Mouse (Mus musculus) thymus, postnatal 0 days (tissue): Measurements from ENCODE around the gene Ehd4. TPM values are rescaled to one million over a fixed set of nuclear protein-coding genes. Genes with fewer than 3 reads are reported as not detected.

Source experiments
- DNase-seq: peaks from one replicate; pipeline ENCODE4 v3.0.0-alpha.2; 2015; ENCODE audit warnings: low spot score
- polyA plus RNA-seq: library from polyadenylated mRNA; unstranded; fragments of >200 nt; fragmentation: Nextera tagmentation; extraction: Ambion mirVana; gene quantifications from 2 replicates; pipeline ENCODE4 v1.2.1, GENCODE M21; 2015

Gene Ehd4
- polyA plus RNA-seq, 1 experiment from 2014 or later, result 34.5 TPM

GRCm38 (mm10) chr2:120040991-120041390, 113.4 kb downstream of the Ehd4 start:
- DNase-seq, result no peak

Other genes starting within 250 kb of the Ehd4 start
- gene Mapkbp1, start 181.9 kb downstream of the Ehd4 start, polyA plus RNA-seq, result 0.68 and 1.2 TPM in 2 replicates
- gene Jmjd7, start 127.1 kb downstream of the Ehd4 start, polyA plus RNA-seq, result 18.3 and 22.1 TPM in 2 replicates
- gene Gm28042, start 127.1 kb downstream of the Ehd4 start, polyA plus RNA-seq, result 0.70 and 1.3 TPM in 2 replicates
- gene Pla2g4b, start 121.2 kb downstream of the Ehd4 start, polyA plus RNA-seq, result 0.33 and 1.1 TPM in 2 replicates
- 0.09 TPM in 2 replicates for gene Pla2g4e, start 90.7 kb upstream of the Ehd4 start, polyA plus RNA-seq
- 0.08 and 0.13 TPM in 2 replicates for gene Pla2g4d, start 134.6 kb upstream of the Ehd4 start, polyA plus RNA-seq
- 0.30 and 0.32 TPM in 2 replicates for gene Pla2g4f, start 159.6 kb upstream of the Ehd4 start, polyA plus RNA-seq
- 25.4 and 25.7 TPM in 2 replicates for gene Vps39, start 198.5 kb upstream of the Ehd4 start, polyA plus RNA-seq
- gene Ganc, start 249.3 kb upstream of the Ehd4 start, polyA plus RNA-seq, result 24.1 and 31.9 TPM in 2 replicates
- gene Tmem87a, start 249.5 kb upstream of the Ehd4 start, polyA plus RNA-seq, result 21.7 and 26.1 TPM in 2 replicates